Mouse (Mus musculus) erythroid progenitor cell, adult 5-6 weeks (primary cell): Measurements from ENCODE around the gene Col28a1. TPM values are rescaled to one million over a fixed set of nuclear protein-coding genes. Genes with fewer than 3 reads are reported as not detected.

Experiments used
- ATAC-seq: replicated peaks from 2 replicates; pipeline ENCODE4 v1.8.0; 2016; ENCODE audit warnings: moderate number of reproducible peaks, mild to moderate bottlenecking, moderate TSS enrichment, inconsistent platforms; ENCODE audit not compliant: poor library complexity, low FRiP score, severe bottlenecking
- total RNA-seq, 2 experiments: library from RNA; stranded (forward) in 1 of 2; stranded (reverse) in 1 of 2; fragments of 150-400 nt in 1 of 2; fragments of 186-747, 209-891 nt in 1 of 2; gene quantifications; 2 replicates each; pipeline versions ENCODE4 v1.2.3 to v1.2.4; 2015 to 2017; ENCODE audit warnings: low replicate concordance in 2 of 2

Gene Col28a1
- total RNA-seq, 2 experiments from 2014 or later = not detected

GRCm38 (mm10) chr6:8128164-8128563 lies 64.3 kb downstream of the Col28a1 start:
- ATAC-seq = no peak

- no peak for ATAC-seq
Measured at GRCm38 (mm10) chr6:8126545-8126944, 65.9 kb downstream of the Col28a1 start.

- no peak for ATAC-seq
Measured at GRCm38 (mm10) chr6:8119116-8119515, 73.3 kb downstream of the Col28a1 start.

GRCm38 (mm10) chr6:8118577-8118976 lies 73.8 kb downstream of the Col28a1 start:
- ATAC-seq = no peak

GRCm38 (mm10) chr6:8105870-8106706 lies 86.3 kb downstream of the Col28a1 start:
- ATAC-seq = no peak

GRCm38 (mm10) chr6:8101224-8101623 lies 91.2 kb downstream of the Col28a1 start:
- ATAC-seq = no peak

- ATAC-seq = no peak
Measured at GRCm38 (mm10) chr6:8095856-8096255, 96.6 kb downstream of the Col28a1 start.

- no peak for ATAC-seq
Measured at GRCm38 (mm10) chr6:8094160-8094953, 98.1 kb downstream of the Col28a1 start.

- no peak for ATAC-seq
Measured at GRCm38 (mm10) chr6:8093556-8093955, 98.9 kb downstream of the Col28a1 start.

GRCm38 (mm10) chr6:8086847-8087246 lies 105.6 kb downstream of the Col28a1 start:
- ATAC-seq = peak; percentile 67

GRCm38 (mm10) chr6:8084806-8085205 lies 107.6 kb downstream of the Col28a1 start:
- no peak for ATAC-seq

GRCm38 (mm10) chr6:8083196-8083595 lies 109.2 kb downstream of the Col28a1 start:
- no peak for ATAC-seq

GRCm38 (mm10) chr6:8077572-8078146 lies 114.8 kb downstream of the Col28a1 start:
- ATAC-seq = no peak

- no peak for ATAC-seq
Measured at GRCm38 (mm10) chr6:8074914-8075313, 117.5 kb downstream of the Col28a1 start.

GRCm38 (mm10) chr6:8068979-8069378 lies 123.4 kb downstream of the Col28a1 start:
- ATAC-seq = no peak

GRCm38 (mm10) chr6:8068394-8068793 lies 124.0 kb downstream of the Col28a1 start:
- ATAC-seq = no peak

- ATAC-seq = no peak
Measured at GRCm38 (mm10) chr6:8067124-8067523, 125.3 kb downstream of the Col28a1 start.

- ATAC-seq = no peak
Measured at GRCm38 (mm10) chr6:8066208-8066607, 126.2 kb downstream of the Col28a1 start.

- ATAC-seq = no peak
Measured at GRCm38 (mm10) chr6:8059199-8059598, 133.2 kb downstream of the Col28a1 start.

- ATAC-seq = no peak
Measured at GRCm38 (mm10) chr6:8048216-8048615, 144.2 kb downstream of the Col28a1 start.

- no peak for ATAC-seq
Measured at GRCm38 (mm10) chr6:8046446-8046845, 146.0 kb downstream of the Col28a1 start.
